Mouse (Mus musculus) large intestine, adult 2 months (tissue): ENCODE measurements around the gene Tm6sf1. TPM values are rescaled to one million over a fixed set of nuclear protein-coding genes. Genes with fewer than 3 reads are reported as not detected.
"Not testable (repeated sequence)": the region's sequence is repeated elsewhere in the genome, so short reads cannot be mapped to it uniquely, and the experiment has no call there.

Experiments
- DNase-seq: peaks from one replicate; pipeline ENCODE4 v3.0.0-alpha.2; 2012; ENCODE audit warnings: low read depth, low spot score
- WGBS: fragments of 180-500 bp; shearing (Covaris S2); methylation state at CpG from one replicate; pipeline ENCODE4 v1.1.7; 2018; 5-methylcytosine and 5-hydroxymethylcytosine counted together
- polyA plus RNA-seq: library from polyadenylated mRNA; depleted of rRNA; stranded (reverse); fragments of >200 nt; gene quantifications from 2 replicates; pipeline ENCODE4 v1.2.3, GENCODE M21; 2012; rRNA removed

The Tm6sf1 gene
- 32.3 and 43.5 TPM in 2 replicates for polyA plus RNA-seq

- DNase-seq = no peak
- 2% methylated on average over 64 of the region's 64 CpGs for WGBS
Measured at GRCm38 (mm10) chr7:81858968-81859721, at the start of gene Tm6sf1. Gene Tm6sf1 (plus strand): TSS chr7:81859001.

GRCm38 (mm10) chr7:81824906-81825305 lies 33.9 kb upstream of the Tm6sf1 start:
- DNase-seq = no peak
- WGBS = 23% methylated on average over 3 of the region's 3 CpGs

DNA sequence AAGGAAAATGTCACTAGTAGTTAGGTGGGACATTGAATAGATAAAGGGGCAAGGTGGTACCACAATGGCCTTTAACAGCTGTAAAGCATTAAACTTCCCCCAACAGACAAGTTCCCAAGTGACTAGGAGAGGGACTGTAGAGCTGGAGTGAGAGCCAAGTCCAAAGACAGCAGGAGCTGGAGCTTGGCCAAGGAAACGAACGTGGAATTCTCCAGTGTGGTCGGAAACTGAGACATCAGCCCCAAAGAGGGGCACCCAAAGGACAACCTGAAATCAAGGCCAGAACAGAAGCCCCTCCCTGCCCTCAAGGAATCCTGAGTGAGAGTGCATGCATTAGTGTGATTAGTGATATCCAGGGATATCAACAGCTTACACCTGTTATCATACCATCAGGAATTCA lies 33.4 kb upstream of the Tm6sf1 start:
- DNase-seq = no peak
- 6% methylated on average over 3 of the region's 3 CpGs for WGBS

DNA sequence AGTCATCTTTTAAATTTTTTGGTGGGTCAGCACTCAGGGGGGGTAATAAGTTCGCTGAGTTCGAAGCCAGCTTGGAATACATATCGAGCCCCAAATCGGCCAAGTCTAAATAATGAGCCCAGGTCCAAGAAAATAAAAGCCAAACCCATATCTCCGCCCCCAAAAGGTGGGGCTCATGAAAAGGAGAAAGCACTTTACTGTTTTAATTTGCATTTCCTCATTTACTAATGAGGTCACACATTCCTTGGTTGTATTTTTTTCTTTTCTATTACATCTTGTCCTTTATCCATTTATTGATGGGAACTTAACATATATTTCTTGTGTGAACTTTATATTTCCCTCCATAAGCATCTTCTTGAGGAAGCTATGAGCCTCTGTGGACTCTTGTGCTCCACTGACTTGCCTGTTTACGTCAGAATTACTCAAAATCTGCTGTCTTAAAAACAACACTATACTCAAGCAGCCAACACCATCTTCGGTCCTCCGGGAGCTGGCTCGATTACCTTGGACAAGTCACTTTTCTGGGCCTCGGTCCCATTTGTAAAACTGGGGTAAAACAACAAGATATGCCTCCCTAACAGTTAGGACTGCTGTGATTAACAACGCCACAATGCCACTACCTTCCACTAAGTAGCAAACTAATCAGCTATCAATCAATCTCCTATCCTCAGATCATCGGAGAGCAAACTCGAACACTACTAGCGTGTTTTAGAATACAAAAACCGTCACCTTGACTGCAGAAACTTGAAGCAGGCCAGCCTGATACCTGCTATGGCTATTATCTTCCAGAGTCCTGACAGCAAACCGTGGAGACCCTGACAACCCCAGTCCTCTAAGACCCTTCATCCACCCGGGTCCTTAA lies 30.8 kb upstream of the Tm6sf1 start:
- DNase-seq = no peak
- 5% methylated on average over 17 of the region's 17 CpGs for WGBS

DNA sequence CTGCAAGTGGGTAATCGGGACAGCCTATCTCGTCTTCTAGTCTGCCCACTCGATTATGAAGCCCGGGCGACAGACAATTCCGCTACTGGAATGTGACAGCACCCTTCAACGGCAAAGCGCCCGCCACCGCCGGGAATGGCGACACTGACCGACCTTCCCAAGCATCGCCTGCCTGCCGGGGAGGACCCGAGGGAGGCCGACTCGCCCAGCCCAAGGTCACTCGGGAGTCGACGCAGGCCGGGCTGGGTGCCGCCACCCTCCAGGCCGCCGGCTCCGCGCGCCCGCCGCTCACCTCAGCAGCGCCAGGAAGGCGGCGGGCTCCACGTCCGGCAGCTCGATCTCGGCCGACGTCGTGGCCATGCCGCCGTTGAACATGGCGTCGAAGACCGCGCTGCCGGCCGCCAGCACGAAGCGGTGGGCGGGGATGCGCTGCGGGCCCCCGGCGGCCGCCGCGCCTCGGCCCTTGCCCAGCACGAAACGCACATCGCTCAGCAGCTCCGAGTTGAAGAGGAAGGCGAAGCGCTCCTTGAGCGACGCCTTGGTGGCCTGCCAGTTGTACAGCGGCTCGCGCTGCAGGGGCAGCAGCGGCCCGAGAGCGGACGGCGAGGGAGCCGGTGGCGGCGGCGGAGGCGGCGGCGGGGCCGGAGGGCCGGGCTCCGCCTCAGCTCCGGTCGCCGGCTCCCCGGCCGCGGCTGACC lies 30.0 kb upstream of the Tm6sf1 start:
- WGBS = under 1% methylated on average over 82 of the region's 91 CpGs
- no peak for DNase-seq

GRCm38 (mm10) chr7:81829379-81829894 lies 29.4 kb upstream of the Tm6sf1 start, which contains the start of gene Btbd1:
Gene Btbd1 (minus strand): TSS chr7:81829431.
- DNase-seq = no peak
- WGBS = under 1% methylated on average over 53 of the region's 58 CpGs

- DNase-seq = no peak
Measured at GRCm38 (mm10) chr7:81834847-81835246, 24.0 kb upstream of the Tm6sf1 start.

GRCm38 (mm10) chr7:81835430-81835829 lies 23.4 kb upstream of the Tm6sf1 start:
- WGBS = 89% methylated on average over 5 of the region's 5 CpGs
- DNase-seq = no peak

DNA sequence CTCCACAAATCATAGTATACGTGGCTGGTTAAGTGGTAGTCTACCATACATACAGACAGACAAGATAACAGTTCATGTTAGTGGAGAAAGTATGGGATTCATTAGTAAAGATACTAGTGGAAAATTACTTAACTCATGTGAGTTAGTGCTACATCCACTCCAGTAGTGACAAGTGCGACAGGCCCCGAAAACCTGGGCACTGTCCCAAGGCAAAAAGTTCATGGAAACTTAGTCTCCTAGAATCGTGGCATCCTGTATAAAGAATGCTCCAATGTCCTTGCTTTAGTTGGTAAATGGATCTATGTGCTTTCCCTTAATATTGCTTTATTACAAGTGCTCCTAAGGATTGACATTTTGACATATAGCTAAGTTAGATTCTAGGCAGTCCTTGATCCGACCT lies 21.0 kb upstream of the Tm6sf1 start:
- not testable (repeated sequence) for DNase-seq
- WGBS = 86% methylated on average over 5 of the region's 5 CpGs

GRCm38 (mm10) chr7:81839746-81840145 lies 19.1 kb upstream of the Tm6sf1 start:
- no peak for DNase-seq
- WGBS = 50% methylated on average over 6 of the region's 6 CpGs

DNA sequence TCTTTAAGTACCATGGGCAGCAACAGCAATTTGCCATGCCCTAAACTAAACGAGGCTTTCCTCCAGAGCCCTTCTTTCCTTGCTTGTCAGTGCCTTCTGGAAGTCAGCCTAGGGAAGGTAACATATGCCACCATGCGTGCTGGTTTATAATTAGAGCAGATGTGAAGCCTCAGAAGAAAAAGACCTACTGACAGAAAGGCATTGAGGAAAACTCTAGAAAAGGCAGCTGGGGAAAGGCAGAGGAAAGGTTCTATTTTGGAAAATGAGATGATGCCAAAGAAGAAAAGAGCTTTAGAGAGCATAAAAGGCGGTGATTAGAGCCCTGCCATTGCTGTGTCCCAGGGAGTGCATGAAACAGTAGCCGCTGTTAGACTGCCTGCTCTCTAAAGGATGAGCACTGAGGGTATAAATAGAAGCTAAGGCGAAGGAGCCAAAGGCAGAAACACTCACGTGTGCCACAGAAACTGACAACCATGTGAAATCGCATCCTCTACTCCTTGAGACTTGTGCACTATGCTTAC lies 18.1 kb upstream of the Tm6sf1 start:
- DNase-seq = no peak
- 65% methylated on average over 7 of the region's 7 CpGs for WGBS

GRCm38 (mm10) chr7:81841439-81841838 lies 17.4 kb upstream of the Tm6sf1 start:
- no peak for DNase-seq
- 80% methylated on average over 6 of the region's 6 CpGs for WGBS

DNA sequence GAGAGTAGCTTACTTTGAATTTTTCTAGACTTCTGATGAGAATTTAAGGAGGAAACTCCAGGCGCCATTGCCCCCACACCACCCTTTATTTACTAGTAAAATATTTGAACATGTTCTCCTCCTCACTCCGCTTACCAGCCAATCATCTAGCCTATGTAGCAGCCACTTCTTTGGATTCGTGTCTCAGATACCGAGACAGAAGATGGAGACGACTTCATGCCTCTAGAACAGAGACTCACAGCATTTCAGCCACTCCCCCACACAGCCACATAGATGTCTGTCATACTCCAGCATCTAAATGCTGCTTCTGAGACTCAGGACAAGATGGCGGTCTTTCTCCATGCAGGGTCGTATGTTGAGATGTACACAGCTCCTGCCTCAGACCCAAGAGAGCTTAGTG lies 16.7 kb upstream of the Tm6sf1 start:
- 74% methylated on average over 7 of the region's 7 CpGs for WGBS
- no peak for DNase-seq

- no peak for DNase-seq
- WGBS = 79% methylated on average over 1 of the region's 1 CpGs
Measured at GRCm38 (mm10) chr7:81842998-81843397, 15.8 kb upstream of the Tm6sf1 start.

DNA sequence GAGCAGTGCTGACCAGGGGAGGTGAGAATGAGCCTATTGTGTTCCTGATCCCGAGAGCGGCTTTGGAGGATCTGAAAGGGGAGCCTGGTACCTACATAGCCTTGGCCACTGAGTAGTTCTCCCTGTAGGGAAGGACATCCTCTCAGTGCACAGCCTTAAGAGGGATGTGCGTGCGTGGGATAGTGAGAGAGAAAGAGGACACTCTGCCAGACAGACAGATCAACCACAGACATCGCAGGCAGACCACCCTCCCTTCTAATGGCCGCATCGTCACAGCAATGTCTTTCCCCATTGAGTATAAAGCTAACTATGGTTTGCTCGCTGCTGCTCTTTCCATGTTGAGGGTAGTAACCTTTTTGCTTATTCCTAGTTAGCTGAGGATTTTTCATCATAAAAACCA lies 14.9 kb upstream of the Tm6sf1 start:
- 91% methylated on average over 8 of the region's 8 CpGs for WGBS
- DNase-seq = no peak

GRCm38 (mm10) chr7:81844801-81845200 lies 14.0 kb upstream of the Tm6sf1 start:
- no peak for DNase-seq
- WGBS = 88% methylated on average over 11 of the region's 11 CpGs

- no peak for DNase-seq
- 80% methylated on average over 3 of the region's 3 CpGs for WGBS
Measured at GRCm38 (mm10) chr7:81845313-81845712, 13.5 kb upstream of the Tm6sf1 start.

GRCm38 (mm10) chr7:81846008-81846407 lies 12.8 kb upstream of the Tm6sf1 start:
- no peak for DNase-seq
- WGBS = 46% methylated on average over 8 of the region's 8 CpGs

DNA sequence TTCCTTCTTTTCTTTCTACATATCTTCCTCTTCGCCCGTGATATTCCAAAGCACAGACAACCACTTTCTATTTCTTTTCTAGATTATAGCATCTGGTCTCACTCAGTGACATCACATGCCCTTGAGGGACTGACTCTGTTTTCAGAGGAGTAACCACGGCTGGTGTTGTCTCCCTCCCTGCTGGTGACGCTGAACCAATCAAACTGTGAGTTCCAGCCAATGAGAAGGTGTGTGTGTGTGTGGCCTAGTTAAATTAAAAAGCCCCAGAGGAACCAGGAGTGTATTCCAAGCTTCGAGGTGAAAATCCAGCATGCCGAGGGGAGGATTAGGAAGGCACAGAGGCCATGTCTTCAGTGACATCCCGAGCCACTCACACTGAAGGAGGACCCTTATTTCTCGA lies 11.8 kb upstream of the Tm6sf1 start:
- no peak for DNase-seq
- WGBS = 39% methylated on average over 8 of the region's 8 CpGs

DNA sequence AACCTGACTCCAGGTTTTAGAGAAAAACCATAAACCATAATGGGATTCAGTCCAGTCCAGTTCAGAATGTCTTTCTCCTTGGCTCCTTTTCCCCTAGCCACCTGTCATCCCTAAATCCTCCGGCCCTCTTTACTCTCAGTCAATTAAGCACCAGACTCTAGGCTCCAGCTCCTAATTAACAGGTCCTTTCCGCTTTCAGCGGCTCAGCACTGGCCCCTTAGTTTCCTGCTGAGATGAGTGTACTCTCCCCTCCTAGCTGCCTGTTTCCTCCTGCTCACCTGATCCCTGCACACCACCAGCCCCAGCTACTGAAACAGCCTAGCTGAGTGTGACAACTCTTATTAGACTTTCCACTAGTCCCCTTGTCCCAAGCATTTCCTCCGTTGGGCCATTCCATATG lies 11.0 kb upstream of the Tm6sf1 start:
- WGBS = 58% methylated on average over 4 of the region's 4 CpGs

More for the DNA sequence above, 11.0 kb upstream of the Tm6sf1 start:
- no peak for DNase-seq
